Mouse (Mus musculus) gastrocnemius, adult 8-10 months (tissue): ENCODE measurements around the gene Pard3b. TPM values are rescaled to one million over a fixed set of nuclear protein-coding genes. Genes with fewer than 3 reads are reported as not detected.

Experiments
- DNase-seq, 2 experiments: peaks; one replicate each; pipeline ENCODE4 v3.0.0; 2022; ENCODE audit warnings: low spot score in 2 of 2
- total RNA-seq, 4 experiments: library from RNA; stranded (reverse); gene quantifications; 2 replicates each; pipeline ENCODE4 v1.2.4; 2022

Gene Pard3b
- 1 to 10 TPM; 4.6 to 6.6 (median 5.1) TPM for total RNA-seq

DNA sequence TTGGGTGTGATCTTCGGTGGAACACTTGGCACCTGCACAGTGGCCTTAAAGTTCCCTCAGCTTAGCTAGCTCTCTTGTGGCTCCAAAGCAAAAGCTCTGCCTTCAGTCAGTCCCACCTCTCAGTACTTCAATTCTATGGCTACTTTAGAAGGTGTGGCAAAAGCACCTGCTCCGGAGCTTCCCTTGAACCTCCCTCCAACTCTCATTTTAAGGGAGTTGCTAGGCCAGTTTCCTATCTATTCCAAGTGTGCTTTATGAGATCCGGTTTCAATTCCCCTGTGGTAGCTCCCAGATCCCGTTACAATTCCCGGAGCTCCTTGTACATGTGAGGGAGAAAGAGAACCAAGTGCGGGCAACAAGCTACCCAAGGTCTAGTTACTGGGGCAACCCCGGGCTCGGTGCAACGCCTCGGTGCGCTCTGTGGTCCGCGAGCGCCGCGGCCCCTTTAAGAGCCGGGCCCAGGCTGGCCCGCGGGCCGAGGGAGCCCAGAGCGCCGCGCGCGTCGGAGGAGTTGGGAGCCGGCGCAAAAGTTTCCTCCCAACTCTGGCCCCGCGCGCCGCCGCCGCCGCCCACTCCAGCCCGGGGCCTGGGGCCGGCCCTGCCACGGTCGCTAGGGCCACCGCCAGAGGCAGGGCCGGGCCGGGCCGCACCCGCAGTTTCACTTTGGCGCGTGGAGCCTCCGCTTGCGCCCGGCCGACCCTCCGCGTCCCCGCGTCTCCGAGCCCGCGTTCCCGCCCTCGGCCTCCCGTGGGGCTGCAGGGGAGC is at the start of gene Pard3b:
TSS of gene Pard3b (plus strand) at position 478 of the 765 bp plus-strand sequence.
- DNase-seq = peak; percentile 32 to 55

DNA sequence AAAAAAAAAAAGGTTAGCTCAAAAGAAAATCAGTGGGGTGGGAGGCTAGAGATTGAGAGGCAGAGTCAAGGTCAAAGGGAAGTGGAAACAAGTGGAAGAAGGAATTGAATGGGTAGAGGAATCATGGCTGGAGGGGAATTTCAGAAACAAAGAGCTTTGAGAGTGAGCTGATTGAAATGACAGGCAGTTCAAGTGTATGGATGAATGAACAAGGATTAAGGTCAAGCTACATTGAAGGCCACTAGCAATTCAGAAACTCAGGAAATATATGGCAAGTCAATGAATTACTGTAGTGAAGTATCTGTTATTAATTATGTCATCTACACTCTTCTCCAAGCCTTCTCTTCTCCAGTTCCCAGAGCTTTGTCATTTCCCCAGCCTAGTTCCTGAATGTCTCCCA is 22.4 kb upstream of the Pard3b start:
- no peak for DNase-seq

DNA sequence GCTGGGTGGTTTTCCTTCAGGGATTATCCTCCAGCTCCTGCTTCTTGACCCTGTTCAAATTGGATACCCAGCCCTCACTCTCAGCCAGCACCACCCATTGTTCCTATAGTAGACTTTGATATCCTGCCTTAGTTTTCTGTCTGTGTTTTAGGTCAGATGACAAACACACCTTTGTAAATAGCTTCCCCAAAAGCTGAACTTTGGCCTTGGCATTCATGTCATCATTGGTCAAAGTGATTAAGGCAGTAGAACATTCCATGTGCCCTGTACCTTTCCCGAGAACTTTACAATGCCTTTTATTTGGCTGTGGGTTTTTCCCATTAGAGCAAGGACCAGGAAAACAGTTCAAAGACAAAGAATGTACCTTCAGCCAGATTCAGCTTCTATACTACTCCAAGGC is 18.0 kb upstream of the Pard3b start:
- DNase-seq = no peak

GRCm38 (mm10) chr1:61629857-61630256 is 8.8 kb upstream of the Pard3b start:
- no peak for DNase-seq

DNA sequence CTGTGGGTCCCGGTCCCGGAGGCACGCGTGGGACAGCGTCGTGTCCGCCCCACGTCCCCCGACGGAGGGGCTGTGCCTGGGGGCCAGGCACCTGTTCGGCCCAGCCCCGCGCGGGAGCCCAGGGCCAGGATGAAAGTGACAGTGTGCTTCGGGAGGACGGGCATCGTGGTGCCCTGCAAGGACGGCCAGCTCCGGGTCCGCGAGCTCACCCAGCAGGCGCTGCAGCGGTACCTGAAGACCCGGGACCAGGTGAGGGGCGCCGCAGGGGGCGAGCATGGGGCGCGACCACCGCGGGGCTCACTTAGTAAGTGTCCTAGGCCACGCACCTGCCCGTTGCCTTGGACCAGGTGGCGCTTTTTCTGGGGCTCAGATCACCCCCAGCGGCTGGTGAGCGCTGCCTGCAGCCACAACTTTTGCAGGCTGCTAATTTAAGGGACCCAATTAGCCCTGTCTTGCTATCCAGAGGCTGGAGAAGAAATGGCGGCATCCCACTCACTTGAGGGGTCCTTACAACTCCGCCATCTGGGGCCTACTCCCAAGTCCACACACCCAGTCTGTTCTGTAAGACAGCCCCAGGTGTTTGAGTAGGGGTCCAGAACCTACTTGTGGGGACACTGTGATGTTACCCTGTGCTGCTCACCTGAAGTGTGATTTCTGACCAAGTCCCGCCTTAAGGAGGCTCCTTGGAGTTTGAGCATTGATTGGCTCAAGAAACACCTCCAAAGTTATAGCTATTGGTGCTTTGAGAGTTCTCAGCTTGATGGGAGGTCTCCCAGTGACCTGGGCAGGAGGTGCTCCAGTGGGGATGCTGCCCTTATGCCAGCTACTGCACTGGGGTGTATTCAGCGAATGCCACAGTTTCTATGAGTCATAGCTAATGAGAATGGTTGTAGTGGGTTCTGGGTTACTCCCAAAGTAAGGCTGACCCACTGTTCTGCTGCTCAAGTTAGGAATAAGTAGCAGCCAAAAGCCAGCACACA is 780 bp downstream of the Pard3b start:
- no peak for DNase-seq

DNA sequence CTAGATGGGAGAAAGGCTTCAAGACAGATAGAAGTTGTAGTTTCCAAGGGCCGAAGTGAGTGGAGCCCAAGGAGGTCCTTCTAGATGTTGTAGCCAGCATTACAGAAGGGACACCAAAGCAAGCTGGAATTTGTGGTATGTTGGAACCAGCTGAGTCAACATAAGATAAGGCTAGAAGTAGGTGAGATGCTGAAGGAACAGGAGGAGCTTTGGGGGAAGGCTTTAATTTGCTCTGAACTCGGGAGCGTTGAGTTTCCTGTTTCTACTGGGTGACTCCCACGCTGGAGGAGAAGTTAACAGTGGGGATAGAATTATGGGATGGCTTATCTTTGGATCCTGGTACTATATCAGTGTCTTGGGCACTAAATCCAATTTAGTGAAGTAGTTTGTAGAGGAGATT is 3.3 kb downstream of the Pard3b start:
- no peak for DNase-seq

DNA sequence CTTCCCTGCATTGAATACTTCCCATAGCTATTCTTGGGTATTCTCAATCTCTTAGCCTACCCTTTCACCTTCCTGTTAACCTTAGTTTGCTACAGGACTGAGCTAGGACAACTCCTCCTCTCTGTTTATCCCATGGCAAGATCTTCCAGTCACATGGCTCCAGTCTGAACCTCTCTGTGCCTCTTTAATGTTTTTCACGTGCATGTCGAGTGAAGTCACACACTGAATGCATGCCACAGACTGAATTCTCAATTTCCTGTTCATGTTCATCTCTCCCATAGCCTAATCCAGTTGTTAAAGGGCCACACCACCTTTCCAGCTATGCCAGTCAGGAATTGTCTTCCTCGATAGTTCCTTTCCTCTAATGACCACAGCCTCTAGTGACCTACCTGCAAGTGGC is 6.4 kb downstream of the Pard3b start:
- no peak for DNase-seq

- DNase-seq = no peak
Observed at GRCm38 (mm10) chr1:61649964-61650363, 11.3 kb downstream of the Pard3b start.

- no peak for DNase-seq
Observed at GRCm38 (mm10) chr1:61651454-61652271, 13.0 kb downstream of the Pard3b start.

GRCm38 (mm10) chr1:61657760-61658159 is 19.1 kb downstream of the Pard3b start:
- no peak for DNase-seq

DNA sequence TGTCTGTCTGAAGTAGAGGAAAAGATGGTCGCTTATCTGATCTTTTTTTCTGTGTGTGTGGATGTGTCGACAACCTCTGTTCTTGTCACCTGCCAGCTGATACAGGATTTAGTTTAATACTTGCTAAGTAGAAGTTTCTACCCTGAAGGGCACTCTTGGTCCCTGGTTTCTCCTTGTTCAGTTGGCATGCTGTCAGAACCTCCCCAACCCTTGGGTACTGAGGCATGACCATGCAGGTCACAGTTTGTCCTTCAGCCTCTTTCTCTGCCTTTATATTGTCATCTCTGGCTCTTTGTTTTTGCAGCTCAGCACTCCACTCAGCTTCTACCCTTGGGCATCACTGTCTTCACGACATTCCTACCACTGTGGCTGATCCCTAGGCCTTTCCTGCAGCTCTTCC is 21.3 kb downstream of the Pard3b start:
- DNase-seq = no peak

DNA sequence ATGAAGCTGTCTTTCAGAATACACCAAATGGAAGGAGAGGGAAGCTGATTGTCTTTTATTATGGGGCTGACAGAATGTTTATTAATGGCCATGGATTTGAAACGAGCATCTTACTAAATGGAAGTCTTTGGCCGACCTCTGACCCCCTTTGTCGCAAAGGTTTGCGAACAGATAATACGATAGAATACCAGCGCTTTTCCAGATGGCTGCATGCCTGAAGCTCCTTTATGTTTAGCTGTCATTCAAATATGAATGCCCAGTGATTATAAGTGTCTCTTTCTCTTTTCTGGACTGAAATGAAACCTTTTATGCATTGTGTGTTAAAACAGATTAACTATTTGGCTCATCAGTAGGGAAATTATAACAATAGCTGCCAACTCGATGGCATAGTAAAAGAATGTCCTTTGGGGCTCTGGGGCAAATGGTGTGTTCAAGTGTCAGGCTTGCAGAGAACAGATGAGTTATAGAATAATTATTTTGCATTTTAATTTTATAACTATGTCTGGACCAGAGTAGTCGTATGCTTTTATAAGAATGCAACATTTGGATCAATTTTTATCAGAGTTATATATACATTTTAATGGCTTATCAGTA is 46.7 kb downstream of the Pard3b start:
- DNase-seq = no peak

GRCm38 (mm10) chr1:61685921-61686320 is 47.3 kb downstream of the Pard3b start:
- DNase-seq = no peak

- no peak for DNase-seq
Observed at GRCm38 (mm10) chr1:61688301-61688700, 49.7 kb downstream of the Pard3b start.

- no peak for DNase-seq
Observed at GRCm38 (mm10) chr1:61698462-61699218, 60.0 kb downstream of the Pard3b start.

- DNase-seq = no peak
Observed at GRCm38 (mm10) chr1:61709812-61710211, 71.2 kb downstream of the Pard3b start.

DNA sequence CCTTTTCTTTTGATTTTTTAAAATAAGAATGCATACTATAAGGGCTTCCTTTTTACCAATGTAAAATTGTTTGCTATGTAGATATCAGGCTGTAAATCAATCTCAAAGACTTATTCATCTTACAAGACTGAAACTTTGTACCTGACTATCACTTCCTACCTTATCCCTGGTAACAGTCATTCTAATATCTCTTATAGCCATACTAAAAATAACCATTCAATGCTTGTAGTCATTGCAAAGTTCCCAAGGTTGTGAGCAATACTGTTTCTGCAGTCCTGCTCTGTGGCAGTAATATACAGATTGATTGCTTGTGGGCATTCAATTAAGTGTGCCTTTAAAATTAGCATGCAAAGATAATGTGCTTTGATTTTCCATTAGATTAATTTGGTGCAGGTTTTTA is 72.9 kb downstream of the Pard3b start:
- no peak for DNase-seq

DNA sequence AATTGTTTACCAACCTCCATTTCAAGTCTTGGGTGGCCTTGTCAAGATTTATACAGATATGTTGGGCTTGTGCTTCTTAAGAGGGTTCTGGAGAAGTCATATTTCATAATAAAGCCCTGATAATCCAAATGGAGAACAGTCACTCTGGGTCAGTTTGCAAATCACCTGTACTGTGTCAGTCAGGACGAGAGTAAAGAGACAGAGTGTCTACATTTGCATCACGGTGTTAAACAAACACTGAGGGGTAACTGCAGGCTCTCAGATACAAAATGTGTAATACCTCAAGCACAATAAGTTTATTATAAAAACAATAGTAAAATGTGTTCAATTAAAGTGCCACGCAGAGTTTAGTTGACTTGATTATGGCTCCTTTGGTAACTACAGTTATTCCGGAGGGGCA is 91.0 kb downstream of the Pard3b start:
- no peak for DNase-seq

DNA sequence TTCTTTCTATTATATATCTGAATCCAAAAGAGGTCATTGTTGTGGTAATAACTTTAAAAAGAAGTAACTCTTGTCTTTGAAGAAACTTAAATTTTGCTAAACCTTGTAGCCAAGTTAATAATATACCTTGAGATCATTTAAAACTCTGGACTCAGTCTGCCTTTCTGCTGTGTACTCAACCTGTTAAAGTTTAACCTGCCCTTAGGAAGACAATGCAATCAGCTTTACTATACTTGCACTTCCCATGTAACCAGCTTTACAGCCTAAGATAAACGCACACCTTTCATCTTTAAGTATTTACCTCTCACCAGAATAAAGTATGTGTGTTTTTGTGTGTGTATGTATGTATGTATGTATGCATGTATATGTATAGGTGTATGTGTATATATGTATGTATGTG is 97.9 kb downstream of the Pard3b start:
- no peak for DNase-seq

DNA sequence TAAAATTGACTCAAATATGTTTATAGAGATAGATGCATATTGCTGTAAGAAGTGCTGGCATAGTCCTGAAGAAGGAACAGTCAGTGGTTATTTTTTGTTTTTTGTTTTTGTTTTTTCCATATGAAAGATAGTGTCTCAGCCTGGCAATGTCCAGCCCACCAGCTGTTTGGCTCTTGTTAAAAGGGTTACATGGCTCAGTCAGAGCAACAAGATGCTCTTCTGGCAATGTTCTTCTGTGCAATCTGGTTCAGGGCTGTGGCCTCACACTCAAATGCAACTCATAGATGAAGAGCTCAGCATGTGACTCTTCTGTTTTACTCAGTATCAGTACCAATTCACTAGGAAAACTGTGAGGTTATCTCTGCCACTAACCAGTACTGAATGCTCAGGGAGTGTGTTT is 104.2 kb downstream of the Pard3b start:
- no peak for DNase-seq
